Mouse (Mus musculus) stomach, postnatal 0 days (tissue): ENCODE measurements around the gene Hmces.

Experiments
- CTCF ChIP-seq: IDR thresholded peaks from 2 replicates; pipeline ENCODE4 v1.5.1; 2016; ENCODE audit warnings: antibody characterized with exemption, low read depth, mild to moderate bottlenecking, moderate library complexity
- EP300 ChIP-seq: optimal IDR thresholded peaks from 2 replicates; pipeline ENCODE3; 2016; ENCODE audit warnings: antibody characterized with exemption

GRCm38 (mm10) chr6:87937178-87937788 lies 23.5 kb downstream of the Hmces start:
- no peak for TF ChIP-seq CTCF
- TF ChIP-seq EP300: no peak
